Mouse (Mus musculus) E14TG2a.4 (cell line): ENCODE data around the gene Antxr1.

Source experiments
- CTCF ChIP-seq: conservative IDR thresholded peaks from 2 replicates; pipeline ENCODE4 v1.5.1; 2014; ENCODE audit warnings: low read length
- NANOG ChIP-seq: IDR thresholded peaks from 2 replicates; pipeline ENCODE4 v1.6.1; 2014; ENCODE audit warnings: borderline replicate concordance, low read length, mixed read lengths

- TF ChIP-seq CTCF: no peak
- TF ChIP-seq NANOG: no peak
These were observed 87.3 kb downstream of the Antxr1 start for GRCm38 (mm10) chr6:87248226-87248834.
